Mouse (Mus musculus) left cerebral cortex, adult 11 months (tissue): ENCODE measurements around the gene Ufsp1.

Experiments used
- DNase-seq: peaks from one replicate; pipeline ENCODE4 v3.0.0; 2022; ENCODE audit warnings: low spot score

The Ufsp1 gene

GRCm38 (mm10) chr5:137334317-137334716 lies 39.9 kb downstream of the Ufsp1 start:
- DNase-seq = no peak

GRCm38 (mm10) chr5:137335066-137335465 lies 40.6 kb downstream of the Ufsp1 start:
- no peak for DNase-seq

GRCm38 (mm10) chr5:137337190-137337589 lies 42.8 kb downstream of the Ufsp1 start:
- no peak for DNase-seq

- DNase-seq = peak; percentile 86
Observed at GRCm38 (mm10) chr5:137338256-137338655, 43.8 kb downstream of the Ufsp1 start.

GRCm38 (mm10) chr5:137338663-137339289 lies 44.3 kb downstream of the Ufsp1 start:
- DNase-seq = no peak

DNA sequence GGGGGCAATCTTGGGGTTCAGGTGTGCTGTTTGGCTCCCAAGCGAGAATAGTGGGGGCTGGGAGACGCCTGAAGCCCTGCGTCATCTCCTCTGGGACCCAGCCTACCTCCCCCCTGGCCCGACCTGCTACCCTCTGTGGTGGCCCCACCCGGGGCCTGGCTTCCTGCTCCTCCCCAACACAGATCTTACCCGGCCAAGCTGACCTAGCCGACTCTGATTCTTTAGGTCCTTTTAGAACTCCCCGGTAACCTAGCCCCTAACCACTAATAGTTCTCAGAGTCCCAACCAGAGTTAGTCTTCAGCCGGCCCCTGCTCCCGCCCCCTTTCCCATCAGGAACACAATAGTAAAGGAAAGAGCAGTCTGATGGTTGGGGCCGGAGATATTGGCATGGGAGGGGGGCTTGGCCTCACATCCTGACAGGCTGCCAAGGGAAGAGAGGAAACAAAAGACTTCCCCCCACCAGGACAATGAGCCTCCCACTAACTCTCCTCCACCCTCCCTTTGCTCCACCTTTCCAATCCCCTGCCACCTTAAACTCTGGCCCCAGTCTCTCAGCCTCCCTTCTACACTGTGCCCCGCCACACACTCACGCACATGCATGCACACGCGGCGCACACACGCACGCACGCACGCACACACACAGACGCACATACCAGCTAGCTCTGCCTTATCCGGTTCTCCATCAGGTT lies 45.0 kb downstream of the Ufsp1 start:
- DNase-seq = no peak

GRCm38 (mm10) chr5:137340222-137340621 lies 45.8 kb downstream of the Ufsp1 start:
- DNase-seq = no peak

DNA sequence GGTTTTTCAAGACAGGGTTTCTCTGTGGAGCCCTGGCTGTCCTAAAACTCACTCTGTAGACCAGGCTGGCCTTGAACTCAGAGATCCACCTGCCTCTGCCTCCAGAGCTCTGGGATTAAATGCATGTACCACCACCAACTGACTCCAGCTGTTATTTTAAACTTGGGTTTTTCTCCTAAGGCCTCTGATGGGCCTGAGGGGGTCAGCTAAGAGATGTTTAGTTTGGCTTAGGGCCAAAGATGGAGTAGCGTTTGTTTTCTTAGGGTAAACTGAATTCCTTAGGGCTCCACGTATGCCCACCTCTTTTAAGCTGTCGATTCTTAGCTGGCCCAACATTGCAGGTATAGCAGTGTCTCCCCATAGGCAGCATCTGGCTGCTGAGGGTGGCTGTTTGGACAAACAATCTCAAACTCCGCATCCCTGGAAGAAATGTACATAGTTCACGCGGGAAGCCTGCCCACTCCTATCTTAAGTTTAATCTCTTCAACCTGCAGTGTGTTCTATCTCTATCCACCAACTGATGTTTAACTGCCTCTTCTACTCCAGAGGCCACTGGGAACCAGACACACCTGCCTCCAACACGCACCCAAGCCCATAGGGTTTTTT lies 48.1 kb downstream of the Ufsp1 start:
- DNase-seq = no peak

DNA sequence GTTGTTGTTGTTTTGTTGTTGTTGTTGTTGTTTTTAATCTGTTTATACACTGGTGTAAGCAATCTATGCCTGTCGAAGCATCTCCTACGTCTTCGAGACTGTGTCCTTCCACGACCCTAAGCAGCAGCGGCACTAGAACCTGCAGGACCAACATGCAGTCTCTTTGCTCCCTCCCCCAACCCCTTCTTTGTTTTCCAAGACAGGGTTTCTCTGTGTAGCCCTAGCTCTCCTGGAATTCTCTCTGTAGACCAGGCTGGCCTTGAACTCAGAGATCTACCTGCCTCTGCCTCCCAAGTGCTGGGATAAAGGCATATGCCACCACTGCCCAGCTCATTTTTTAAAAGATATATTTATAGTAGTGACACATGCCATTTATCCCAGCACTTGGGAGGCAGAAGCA lies 49.0 kb downstream of the Ufsp1 start:
- DNase-seq = no peak

GRCm38 (mm10) chr5:137343869-137344268 lies 49.4 kb downstream of the Ufsp1 start:
- DNase-seq = no peak
